Comparison of ENCODE assay signal across 8 mouse cellular contexts in the genomic region with DNA sequence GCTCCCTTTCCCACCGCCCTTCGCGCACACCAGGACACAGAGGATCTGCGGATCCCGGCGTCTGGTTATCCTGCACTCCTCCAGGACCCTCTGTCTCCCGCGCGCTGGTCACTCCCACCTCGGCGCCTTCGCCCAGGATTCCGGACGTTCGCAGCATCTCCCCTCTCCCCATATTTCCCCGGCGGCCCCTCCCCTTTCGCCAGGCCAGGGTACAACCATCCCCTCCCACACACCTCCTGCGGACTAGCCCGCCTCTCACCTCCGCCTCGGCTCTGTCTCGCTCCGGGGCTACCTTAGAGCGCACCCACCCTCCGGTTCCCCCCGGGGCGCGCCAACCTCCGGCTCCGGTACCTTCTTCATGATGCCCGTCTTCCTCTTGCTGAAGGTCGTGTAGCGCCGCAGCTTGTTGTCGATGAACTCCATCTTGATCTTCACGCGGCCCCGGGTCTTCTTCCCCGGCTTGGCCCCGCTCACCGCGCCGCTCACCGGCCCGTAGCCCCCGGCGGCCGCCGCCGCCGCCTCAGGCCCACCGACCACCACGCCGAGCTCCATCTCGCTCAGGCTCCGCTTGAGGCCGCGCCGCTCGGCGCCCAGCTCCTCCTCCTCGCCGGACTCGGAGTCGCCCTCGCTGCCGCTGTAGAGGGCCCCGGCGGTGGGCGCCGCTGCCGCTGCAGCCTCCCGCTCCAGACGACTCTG. TPM values are rescaled to one million over a fixed set of nuclear protein-coding genes. Genes with fewer than 3 reads are reported as not detected.
DNase-seq lines count a peak whose midpoint lies in the region; ATAC-seq and TF ChIP-seq lines count a peak whose summit lies in the region.

No protein-coding gene starts in this region.

- H3K4me1 ChIP-seq in limb, embryonic 14.5 days (ENCODE audit: control insufficient read depth, insufficient read depth, low read length) = peaks cover 30% of the 10 kb centered on the region
- peaks cover 20% of the 10 kb centered on the region for H3K4me1 ChIP-seq in midbrain, postnatal 0 days (ENCODE audit: insufficient read depth, low read length)
- H3K4me1 ChIP-seq in thymus, adult 2 months (replicated peaks; ENCODE audit: control insufficient read depth, insufficient read depth, low read length) = peaks cover 18% of the 10 kb centered on the region

- WGBS in limb, embryonic 14.5 days = under 1% methylated on average over 65 of the region's 75 CpGs
- WGBS in midbrain, postnatal 0 days = under 1% methylated on average over 71 of the region's 75 CpGs
- WGBS in thymus, adult 2 months = under 1% methylated on average over 75 of the region's 75 CpGs

- no peak for TF ChIP-seq CTCF in midbrain, postnatal 0 days (IDR thresholded peaks at IDR 0.05)
- TF ChIP-seq CTCF in thymus, adult 2 months (IDR thresholded peaks at IDR 0.05; ENCODE audit: borderline replicate concordance, control insufficient read depth, extremely low read depth, insufficient read depth, low read length, poor library complexity) = no peak

- H3K27ac ChIP-seq in limb, embryonic 14.5 days (replicated peaks; ENCODE audit: low read depth, low read length) = peak overlapping the region; percentile 77
- H3K27ac ChIP-seq in midbrain, postnatal 0 days (ENCODE audit: low read depth, low read length) = peak overlapping the region; percentile 91
- H3K27ac ChIP-seq in thymus, adult 2 months (ENCODE audit: control insufficient read depth, insufficient read depth, low read length) = no peak overlapping the region

- peak overlapping the region; percentile 90 for H3K4me2 ChIP-seq in limb, embryonic 14.5 days (replicated peaks; ENCODE audit: low read depth, low read length, severe bottlenecking)
- H3K4me2 ChIP-seq in midbrain, postnatal 0 days (ENCODE audit: low read depth, low read length, poor library complexity, severe bottlenecking) = peak overlapping the region; percentile 86

- no peaks in the 10 kb centered on the region for H3K27me3 ChIP-seq in limb, embryonic 14.5 days (ENCODE audit: control insufficient read depth, insufficient read depth, low read length)
- H3K27me3 ChIP-seq in midbrain, postnatal 0 days (ENCODE audit: insufficient read depth, low read length) = no peaks in the 10 kb centered on the region
- H3K27me3 ChIP-seq in thymus, adult 2 months (ENCODE audit: control insufficient read depth, insufficient read depth, low read length) = no peaks in the 10 kb centered on the region

- H3K4me3 ChIP-seq in limb, embryonic 14.5 days (replicated peaks; ENCODE audit: low read length) = peak overlapping the region; percentile 99
- H3K4me3 ChIP-seq in midbrain, postnatal 0 days (ENCODE audit: low read depth, low read length) = peak overlapping the region; percentile 100
- H3K4me3 ChIP-seq in thymus, adult 2 months (ENCODE audit: control insufficient read depth, insufficient read depth, low read length) = peak overlapping the region; percentile 84

- peak; percentile 53 for DNase-seq in cerebellum, adult 11 months
- DNase-seq in Muller cell, postnatal 12 days (ENCODE audit: inconsistent ontology term) = peak; percentile 30
- DNase-seq in embryo, embryonic 11.5 days (ENCODE audit: low read depth, low spot score) = peak; percentile 30
- peak; percentile 36 to 44 for DNase-seq in heart, postnatal 14 days
- DNase-seq in limb, embryonic 14.5 days (ENCODE audit: low spot score) = no peak
- peak; percentile 28 for DNase-seq in midbrain, postnatal 0 days (ENCODE audit: low spot score)
- DNase-seq in thymus, adult 2 months = peak; percentile 58

- no peak for ATAC-seq in cerebellum, adult (ENCODE audit: insufficient number of reproducible peaks, low FRiP score, low TSS enrichment)
- ATAC-seq in limb, embryonic 14.5 days (ENCODE audit: low FRiP score, low read depth) = no peak
- ATAC-seq in midbrain, postnatal 0 days (ENCODE audit: low FRiP score) = peak; percentile 10; the same call in 1 of the 2 replicates

- peak overlapping the region; percentile 97 for H3K9ac ChIP-seq in limb, embryonic 14.5 days (ENCODE audit: low read depth, low read length, severe bottlenecking)
- H3K9ac ChIP-seq in midbrain, postnatal 0 days (replicated peaks; ENCODE audit: low read length, poor library complexity, severe bottlenecking) = peak overlapping the region; percentile 99

- TF ChIP-seq POLR2A in limb, embryonic 14.5 days (IDR thresholded peaks at IDR 0.05; ENCODE audit: borderline replicate concordance, extremely low read depth, insufficient read depth, insufficient read length) = no peak
- TF ChIP-seq POLR2A in thymus, adult 2 months (IDR thresholded peaks at IDR 0.05; ENCODE audit: control insufficient read depth, extremely low read depth, insufficient read depth, low read length, poor library complexity) = no peak

- intact Hi-C loops in heart, postnatal 14 days (cut with DNase I) = no loop called here

- peaks cover 23% of the 10 kb centered on the region for H3K36me3 ChIP-seq in limb, embryonic 14.5 days (ENCODE audit: control insufficient read depth, insufficient read depth, low read length)
- peaks cover 15% of the 10 kb centered on the region for H3K36me3 ChIP-seq in midbrain, postnatal 0 days (ENCODE audit: insufficient read depth, low read length)
- peaks cover 4% of the 10 kb centered on the region; the same call in 1 of the 2 replicates for H3K36me3 ChIP-seq in thymus, adult 2 months (ENCODE audit: control insufficient read depth, insufficient read depth, low read length)

- no peaks in the 10 kb centered on the region for H3K9me3 ChIP-seq in limb, embryonic 14.5 days (ENCODE audit: control insufficient read depth, low read length)
- no peaks in the 10 kb centered on the region for H3K9me3 ChIP-seq in midbrain, postnatal 0 days (ENCODE audit: low read length)

RNA-seq across cellular contexts. Expression of a gene that starts 0.8 kb away (rescaled TPM):
- 100 to 1,000 TPM in 1 of 2 experiments, 10 to 100 TPM in 1; 93.0 to 109 TPM for total RNA-seq in heart, postnatal 14 days (2021)
- polyA plus RNA-seq in limb, embryonic 14.5 days (2012; rRNA removed) = 87.2 and 129 TPM in 2 replicates
- 9.6 and 10.2 TPM in 2 replicates for polyA plus RNA-seq in limb, embryonic 14.5 days (2014; fragmentation: Nextera tagmentation; extraction: Ambion mirVana)
- 45.8 and 69.0 TPM in 2 replicates for total RNA-seq in midbrain, postnatal 0 days (2014; rRNA removed)
- 2.6 and 3.3 TPM in 2 replicates for polyA plus RNA-seq in midbrain, postnatal 0 days (2015; fragmentation: Nextera tagmentation; extraction: Ambion mirVana)
- polyA plus RNA-seq in thymus, adult 2 months (2012; rRNA removed) = 297 and 310 TPM in 2 replicates

RNA-seq across cellular contexts. Expression of a gene that starts 8.9 kb away (rescaled TPM):
- total RNA-seq in heart, postnatal 14 days (2021) = 10 to 100 TPM; 17.0 to 18.2 TPM
- 21.1 and 25.3 TPM in 2 replicates for polyA plus RNA-seq in limb, embryonic 14.5 days (2012; rRNA removed)
- 6.9 and 8.2 TPM in 2 replicates for polyA plus RNA-seq in limb, embryonic 14.5 days (2014; fragmentation: Nextera tagmentation; extraction: Ambion mirVana)
- 53.8 and 70.9 TPM in 2 replicates for total RNA-seq in midbrain, postnatal 0 days (2014; rRNA removed)
- polyA plus RNA-seq in midbrain, postnatal 0 days (2015; fragmentation: Nextera tagmentation; extraction: Ambion mirVana) = 13.6 and 16.7 TPM in 2 replicates
- 21.8 and 22.0 TPM in 2 replicates for polyA plus RNA-seq in thymus, adult 2 months (2012; rRNA removed)

RNA-seq across cellular contexts. Expression of a gene that starts 58.6 kb away (rescaled TPM):
- 1 to 10 TPM; 2.1 to 2.4 TPM for total RNA-seq in heart, postnatal 14 days (2021)
- 23.8 and 30.0 TPM in 2 replicates for polyA plus RNA-seq in limb, embryonic 14.5 days (2012; rRNA removed)
- 34.5 and 37.6 TPM in 2 replicates for polyA plus RNA-seq in limb, embryonic 14.5 days (2014; fragmentation: Nextera tagmentation; extraction: Ambion mirVana)
- 4.0 and 4.1 TPM in 2 replicates for total RNA-seq in midbrain, postnatal 0 days (2014; rRNA removed)
- polyA plus RNA-seq in midbrain, postnatal 0 days (2015; fragmentation: Nextera tagmentation; extraction: Ambion mirVana) = 10.2 and 10.4 TPM in 2 replicates
- polyA plus RNA-seq in thymus, adult 2 months (2012; rRNA removed) = 14.0 and 17.7 TPM in 2 replicates
